Mouse (Mus musculus): Measurements from ENCODE around the gene 4930535I16Rik.
"Not testable (repeated sequence)": the region's sequence is repeated elsewhere in the genome, so short reads cannot be mapped to it uniquely, and the experiment has no call there.

4930535I16Rik gene

GRCm38 (mm10) chr4:123917548-123918140 is at the start of gene 4930535I16Rik:
4930535I16Rik (minus strand) TSS chr4:123918022.
- DNase-seq = no peak

GRCm38 (mm10) chr4:123962721-123963120 is 44.9 kb upstream of the 4930535I16Rik start:
- DNase-seq = no peak

GRCm38 (mm10) chr4:123960955-123961354 is 43.1 kb upstream of the 4930535I16Rik start:
- no peak for DNase-seq

- no peak for DNase-seq
Observed at GRCm38 (mm10) chr4:123957891-123958290, 40.1 kb upstream of the 4930535I16Rik start.

GRCm38 (mm10) chr4:123957492-123957808 is 39.6 kb upstream of the 4930535I16Rik start:
- DNase-seq = no peak

GRCm38 (mm10) chr4:123956703-123957491 is 39.1 kb upstream of the 4930535I16Rik start:
- DNase-seq = peak; percentile 71

GRCm38 (mm10) chr4:123952059-123952458 is 34.2 kb upstream of the 4930535I16Rik start:
- no peak for DNase-seq

- no peak for DNase-seq
Observed at GRCm38 (mm10) chr4:123949649-123950048, 31.8 kb upstream of the 4930535I16Rik start.

GRCm38 (mm10) chr4:123948901-123949300 is 31.1 kb upstream of the 4930535I16Rik start:
- no peak for DNase-seq

- no peak for DNase-seq
Observed at GRCm38 (mm10) chr4:123947149-123947548, 29.3 kb upstream of the 4930535I16Rik start.

- no peak for DNase-seq
Observed at GRCm38 (mm10) chr4:123946701-123947100, 28.9 kb upstream of the 4930535I16Rik start.

GRCm38 (mm10) chr4:123940878-123941277 is 23.1 kb upstream of the 4930535I16Rik start:
- DNase-seq = not testable (repeated sequence)

GRCm38 (mm10) chr4:123939838-123940237 is 22.0 kb upstream of the 4930535I16Rik start:
- peak; percentile 24 for DNase-seq

- DNase-seq = no peak
Observed at GRCm38 (mm10) chr4:123936059-123936458, 18.2 kb upstream of the 4930535I16Rik start.

GRCm38 (mm10) chr4:123934306-123934705 is 16.5 kb upstream of the 4930535I16Rik start:
- peak; percentile 32 for DNase-seq

- no peak for DNase-seq
Observed at GRCm38 (mm10) chr4:123929994-123930393, 12.2 kb upstream of the 4930535I16Rik start.

- DNase-seq = no peak
Observed at GRCm38 (mm10) chr4:123927961-123928360, 10.1 kb upstream of the 4930535I16Rik start.

- DNase-seq = no peak
Observed at GRCm38 (mm10) chr4:123921055-123921565, 3.3 kb upstream of the 4930535I16Rik start.

GRCm38 (mm10) chr4:123918851-123919250 is 1.0 kb upstream of the 4930535I16Rik start:
- peak; percentile 28 for DNase-seq

GRCm38 (mm10) chr4:123916748-123917547 is 874 bp downstream of the 4930535I16Rik start, which contains the start of gene Rragc:
Rragc (plus strand) TSS chr4:123917446.
- DNase-seq = peak; percentile 100

GRCm38 (mm10) chr4:123912431-123912830 is 5.4 kb downstream of the 4930535I16Rik start:
- DNase-seq = no peak

GRCm38 (mm10) chr4:123911503-123911902 is 6.3 kb downstream of the 4930535I16Rik start:
- no peak for DNase-seq

- DNase-seq = no peak
Observed at GRCm38 (mm10) chr4:123905126-123905668, 12.6 kb downstream of the 4930535I16Rik start.

Data from cerebellum, adult 11-12 months (tissue).